Mouse (Mus musculus) 3T3-L1 (cell line): Measurements from ENCODE around the gene Pspc1.

Source experiments
- DNase-seq: peaks from one replicate; pipeline ENCODE4 v3.0.0-alpha.2; 2015; ENCODE audit warnings: low read depth, low spot score

The Pspc1 gene

GRCm38 (mm10) chr14:56697836-56698235 is 80.3 kb downstream of the Pspc1 start:
- DNase-seq = no peak

GRCm38 (mm10) chr14:56695495-56695894 is 82.6 kb downstream of the Pspc1 start:
- DNase-seq = no peak

GRCm38 (mm10) chr14:56689766-56690165 is 88.3 kb downstream of the Pspc1 start:
- DNase-seq = peak; percentile 77

GRCm38 (mm10) chr14:56689116-56689515 is 89.0 kb downstream of the Pspc1 start:
- peak; percentile 41 for DNase-seq

- DNase-seq = peak; percentile 84
Observed at GRCm38 (mm10) chr14:56685426-56685825, 92.7 kb downstream of the Pspc1 start.
